Mouse (Mus musculus) thymus, postnatal 14 days (tissue): ENCODE data around the gene Chmp2a.
"Not testable (repeated sequence)": the region's sequence is repeated elsewhere in the genome, so short reads cannot be mapped to it uniquely, and the experiment has no call there.

Experiments used
- DNase-seq: peaks from one replicate; pipeline ENCODE4 v3.0.0; 2021

Chmp2a gene

DNA sequence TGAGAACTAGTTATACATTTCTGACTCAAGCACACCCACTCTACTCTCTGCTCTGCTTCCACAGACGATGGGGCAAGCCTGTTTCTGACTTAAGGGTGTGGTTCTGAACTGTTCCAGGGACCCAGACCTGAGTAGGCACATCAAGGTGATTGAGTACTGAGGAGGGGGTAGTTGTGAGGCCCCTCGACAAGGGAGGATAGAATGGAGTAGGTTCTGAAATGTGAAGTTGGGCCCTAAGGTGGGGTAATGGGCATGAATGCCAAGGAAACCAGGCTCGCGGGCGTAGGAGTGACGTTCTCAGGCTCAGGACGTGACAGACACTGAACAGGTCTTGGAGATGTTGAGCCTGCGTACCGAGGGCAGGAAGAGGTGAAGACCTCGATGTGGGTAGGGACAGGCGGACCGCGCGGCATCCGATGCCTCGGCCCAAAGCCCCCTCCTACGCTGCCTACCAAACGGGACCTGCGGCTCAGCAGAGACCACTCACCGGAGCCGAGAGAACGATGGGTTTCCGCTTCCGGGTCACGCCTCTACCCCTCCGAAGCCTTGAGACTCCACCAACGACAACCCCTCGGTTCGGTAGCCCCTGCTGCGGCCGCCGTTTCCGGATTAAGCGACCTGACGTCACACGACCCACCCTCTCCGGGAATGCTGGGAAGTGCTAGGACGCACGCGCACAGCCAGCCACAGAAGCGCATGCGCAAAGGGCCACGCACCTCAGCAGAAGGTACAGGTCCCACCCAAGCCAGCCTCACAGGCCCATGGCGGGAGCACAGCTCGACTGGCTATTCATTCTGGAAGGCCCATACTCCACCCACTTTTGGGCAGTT is at the start of gene Chmp2a:
Chmp2a (minus strand) TSS at position 660 of the 830 bp plus-strand sequence.
- peak; percentile 98 for DNase-seq

DNA sequence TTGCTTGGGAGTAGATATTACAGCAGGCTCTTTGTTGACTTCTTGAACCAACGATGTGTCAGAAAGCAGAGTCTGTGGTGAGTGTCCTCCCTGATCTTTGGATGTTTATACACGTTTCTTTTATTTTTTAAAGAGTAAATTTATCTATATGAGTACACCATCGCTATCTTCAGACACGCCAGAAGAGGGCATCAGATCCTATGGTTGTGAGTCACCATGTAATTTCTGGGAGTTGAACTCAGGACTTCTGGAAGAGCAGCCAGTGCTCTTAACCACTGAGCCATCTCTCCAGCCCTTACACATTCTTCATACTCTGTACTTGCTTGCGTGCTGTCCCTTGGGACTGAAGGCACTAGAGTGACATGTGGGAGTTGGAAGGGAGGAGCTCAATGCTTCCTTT is 37.7 kb upstream of the Chmp2a start:
- no peak for DNase-seq

DNA sequence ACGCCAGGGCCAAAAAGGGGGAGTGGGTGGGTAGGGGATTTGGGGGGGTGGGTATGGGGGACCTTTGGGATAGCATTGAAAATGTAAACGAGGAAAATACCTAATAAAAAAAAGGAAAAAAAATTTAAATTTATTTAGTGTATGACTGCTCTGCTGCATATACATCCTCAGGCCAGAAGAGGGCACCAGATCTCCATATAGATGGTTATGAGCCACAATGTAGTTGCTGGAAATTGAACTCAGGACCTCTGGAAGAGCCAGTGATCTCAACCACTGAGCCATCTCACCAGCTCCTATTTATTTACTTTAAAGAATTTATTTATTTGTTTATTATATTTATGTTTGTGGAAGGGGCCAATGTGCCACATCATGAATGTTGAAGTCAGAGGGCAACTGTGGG is 28.8 kb upstream of the Chmp2a start:
- DNase-seq: not testable (repeated sequence)

DNA sequence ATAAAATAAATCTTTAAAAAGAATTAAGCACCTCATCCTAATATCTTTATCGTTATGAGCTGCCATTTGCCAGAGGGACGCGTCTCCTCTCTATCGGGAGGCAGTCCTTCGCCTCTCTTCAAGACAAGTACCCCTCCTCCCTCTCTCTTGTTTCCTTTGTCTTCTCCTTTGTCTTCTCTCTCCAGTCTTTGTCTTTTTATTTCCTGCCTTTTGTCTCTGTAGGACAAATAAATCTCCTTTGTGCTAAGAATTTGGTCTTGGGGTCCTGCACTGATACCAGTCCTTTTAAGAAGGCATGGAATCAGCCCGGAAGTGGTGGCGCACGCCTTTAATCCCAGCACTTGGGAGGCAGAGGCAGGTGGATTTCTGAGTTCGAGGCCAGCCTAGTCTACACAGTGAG is 24.9 kb upstream of the Chmp2a start:
- no peak for DNase-seq

DNA sequence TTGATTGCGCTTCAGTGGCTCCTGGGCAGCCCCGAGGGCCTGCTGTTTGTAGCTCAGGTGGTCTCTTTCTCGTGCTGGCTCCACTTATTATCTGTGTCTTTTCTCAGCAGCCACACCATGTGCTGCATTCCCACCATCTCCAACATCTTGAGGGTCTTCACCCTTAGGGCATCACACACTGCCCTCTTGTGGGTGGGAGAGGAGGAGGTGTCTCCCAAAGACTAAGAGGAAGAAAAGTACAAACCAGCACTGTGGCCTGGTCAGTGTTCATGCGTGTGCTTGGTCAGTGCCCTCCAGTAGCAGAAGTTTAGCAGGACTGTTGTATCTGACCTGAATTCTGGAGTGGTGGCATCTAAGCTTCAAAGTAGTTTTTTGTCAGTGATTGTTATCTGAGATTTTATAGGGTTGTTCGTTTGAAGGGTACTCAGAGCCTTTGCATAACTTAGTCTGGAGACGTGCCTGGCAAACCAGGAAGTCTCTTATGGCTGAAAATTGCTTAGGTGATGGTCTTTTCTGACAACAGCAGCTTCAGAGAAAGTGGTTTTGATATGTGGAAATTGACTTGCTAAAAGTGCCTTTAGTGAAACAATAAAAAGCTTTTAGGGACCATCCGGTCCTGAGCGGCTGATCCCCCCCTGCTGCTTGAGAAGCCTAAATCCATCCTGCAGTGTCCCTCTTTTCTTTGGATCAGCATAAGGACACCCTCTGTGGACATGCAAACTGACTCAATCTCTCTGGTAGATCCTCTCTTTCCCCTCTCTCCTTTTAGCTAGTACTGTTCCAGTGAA is 22.5 kb upstream of the Chmp2a start:
- DNase-seq: peak; percentile 26

DNA sequence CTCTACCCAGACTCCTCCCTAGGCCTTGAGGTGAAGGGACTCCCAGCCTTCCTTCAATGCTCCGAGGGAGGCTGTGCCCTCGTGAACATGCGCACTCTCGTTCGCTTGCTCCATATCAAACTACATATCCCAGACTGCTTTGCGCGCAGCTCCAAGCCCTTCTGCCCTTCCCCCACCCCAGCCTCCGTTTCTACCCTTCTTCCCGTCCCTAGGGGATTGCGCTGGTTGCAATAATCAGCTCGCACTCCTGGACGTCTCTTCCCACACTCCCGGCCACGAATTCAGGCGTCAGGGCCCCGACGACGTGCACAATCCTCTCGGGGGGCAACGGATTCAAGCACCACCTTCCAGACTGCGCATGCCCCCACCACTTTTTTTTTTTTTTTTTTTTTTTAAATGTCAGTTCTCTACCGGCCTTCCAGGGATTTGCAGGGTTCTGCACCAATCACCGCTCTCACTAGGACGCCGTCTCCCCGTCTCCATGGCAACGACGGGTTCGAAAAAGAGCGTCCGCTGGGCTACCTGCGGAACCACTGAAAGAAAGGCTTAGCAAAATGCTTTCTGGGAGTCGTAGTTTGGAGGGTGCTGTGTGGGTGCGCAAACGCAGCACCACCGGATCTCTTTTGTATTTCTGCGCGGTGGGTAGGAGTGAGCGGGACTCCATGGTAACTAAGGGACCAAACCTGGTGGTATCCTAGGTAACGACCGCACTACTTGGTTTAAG is 19.8 kb upstream of the Chmp2a start, which contains the start of gene Mzf1:
Mzf1 (minus strand) TSS at position 478 of the 724 bp plus-strand sequence.
- peak; percentile 95 for DNase-seq

DNA sequence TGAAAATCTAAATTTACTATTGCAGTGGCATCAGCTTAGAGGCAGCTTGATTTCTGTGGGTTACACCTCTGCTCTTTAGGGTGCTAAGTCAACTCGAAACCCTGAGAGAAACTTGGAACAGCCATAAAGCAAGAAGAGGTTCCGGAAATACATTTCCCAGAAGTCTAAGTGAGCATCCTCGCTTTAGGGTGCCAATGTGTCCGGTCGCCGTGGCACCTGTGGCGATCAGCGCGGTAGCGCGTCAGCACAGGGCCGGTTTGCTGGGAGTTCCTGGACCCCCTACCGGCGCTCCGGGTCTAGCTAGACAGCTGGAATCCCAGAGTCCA is 19.3 kb upstream of the Chmp2a start:
- DNase-seq: no peak

DNA sequence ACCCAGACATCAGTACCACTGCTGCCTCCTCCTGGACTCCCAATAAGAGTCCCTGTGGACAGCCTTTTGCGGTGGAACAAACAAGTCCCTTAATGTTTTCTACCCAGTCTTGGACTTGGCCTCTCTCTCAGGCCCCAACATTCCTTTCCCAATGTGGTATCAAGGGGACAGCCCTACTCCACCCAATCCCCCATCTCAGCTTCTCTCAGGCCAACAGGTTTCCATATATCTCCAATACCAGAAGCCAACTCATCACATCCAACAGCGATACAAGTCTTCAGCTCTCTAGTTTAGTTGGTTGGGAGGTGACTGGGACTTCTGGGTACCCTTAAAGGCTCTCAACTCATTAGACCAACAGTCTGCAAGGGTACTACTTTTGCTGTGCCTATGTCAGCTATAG is 18.9 kb upstream of the Chmp2a start:
- no peak for DNase-seq

DNA sequence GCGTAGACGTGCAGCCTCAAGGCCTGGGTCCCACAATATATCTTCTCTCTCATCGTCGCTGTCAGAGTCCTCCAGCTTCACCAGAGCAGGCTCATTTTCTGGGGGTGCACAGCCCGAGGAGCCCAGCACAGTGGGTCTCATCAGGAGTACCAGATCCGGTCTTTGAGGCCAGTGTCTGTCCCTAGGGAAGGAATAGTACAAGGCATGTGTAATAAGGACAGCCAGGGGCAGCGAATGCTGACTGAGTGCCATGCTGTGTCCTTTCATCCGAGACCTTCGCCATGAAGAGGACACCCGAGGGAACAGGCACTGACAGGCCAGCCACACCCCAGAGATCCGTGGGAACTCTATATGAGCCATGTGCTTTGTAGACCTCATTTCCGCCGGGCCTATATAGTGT is 18.4 kb upstream of the Chmp2a start:
- DNase-seq: no peak

DNA sequence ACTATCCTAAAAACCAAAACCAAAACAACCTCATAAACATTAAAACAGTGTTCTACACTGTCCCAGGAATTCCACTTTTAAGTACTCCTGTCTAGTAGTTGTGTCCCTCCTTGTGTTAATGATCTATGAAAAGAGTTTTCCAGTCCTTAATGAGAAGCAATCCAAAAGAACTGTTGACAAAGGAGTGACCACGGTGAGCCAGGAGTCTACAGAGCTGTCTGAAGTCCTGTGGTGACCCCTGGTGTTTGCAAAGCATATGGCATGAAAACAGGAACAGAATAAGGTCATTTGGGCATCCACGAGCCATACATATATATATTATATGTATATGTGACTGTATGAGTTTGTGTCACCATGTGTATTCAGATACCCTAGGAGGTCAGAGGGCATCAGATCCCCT is 11.5 kb upstream of the Chmp2a start:
- peak; percentile 73 for DNase-seq

DNA sequence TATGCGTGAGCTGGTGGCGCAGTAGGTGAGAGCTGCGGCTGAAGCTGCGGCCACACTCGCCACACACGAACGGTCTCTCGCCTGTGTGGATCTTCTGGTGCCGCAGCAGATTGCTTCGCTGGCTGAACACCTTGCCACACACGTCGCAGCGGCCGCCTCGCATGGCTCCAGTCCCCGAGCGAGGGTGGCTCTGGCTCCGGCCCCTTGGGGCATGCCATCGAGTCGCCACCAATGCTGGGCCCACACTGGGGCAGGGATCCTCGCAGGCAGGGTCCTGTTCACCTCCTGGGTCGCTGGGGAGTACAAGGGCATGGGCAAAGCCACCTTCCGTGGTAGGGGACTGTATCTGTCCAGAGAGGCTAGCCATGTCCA is 9.6 kb upstream of the Chmp2a start:
- no peak for DNase-seq

DNA sequence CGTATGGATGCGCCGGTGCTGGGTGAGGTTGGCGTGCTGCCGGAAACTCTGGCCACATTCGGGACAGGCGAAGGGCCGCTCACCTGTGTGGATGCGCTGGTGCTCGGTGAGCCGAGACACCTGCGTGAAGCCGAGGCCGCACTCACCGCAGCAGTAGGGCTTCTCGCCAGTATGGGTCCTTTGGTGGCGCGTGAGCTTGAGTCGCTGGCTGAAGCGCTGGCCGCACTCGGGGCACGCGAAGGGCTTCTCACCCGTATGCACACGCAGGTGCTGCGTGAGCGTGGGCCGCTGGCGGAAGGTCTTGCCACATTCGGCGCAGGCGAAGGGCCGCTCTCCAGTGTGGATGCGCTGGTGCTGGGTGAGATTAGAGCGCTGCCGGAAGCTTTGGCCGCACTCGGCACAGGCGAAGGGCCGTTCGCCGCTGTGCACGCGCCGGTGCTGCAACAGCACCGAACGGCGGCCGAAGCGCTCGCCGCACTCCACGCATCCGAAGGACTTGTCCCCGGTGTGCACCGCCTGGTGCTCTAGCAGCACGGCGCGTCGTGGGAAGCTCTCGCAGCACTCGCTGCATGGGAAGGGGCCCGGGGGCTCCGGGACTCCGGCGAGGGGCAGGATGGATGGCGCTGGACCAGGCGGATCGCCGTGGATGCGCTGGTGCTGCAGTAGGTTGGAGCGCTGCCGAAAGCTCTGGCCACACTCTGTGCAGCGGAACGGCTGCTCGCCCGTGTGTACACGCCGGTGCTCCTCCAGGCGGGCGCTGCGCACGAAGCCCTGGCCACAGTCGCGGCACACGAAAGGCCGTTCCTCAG is 9.0 kb upstream of the Chmp2a start:
- no peak for DNase-seq

DNA sequence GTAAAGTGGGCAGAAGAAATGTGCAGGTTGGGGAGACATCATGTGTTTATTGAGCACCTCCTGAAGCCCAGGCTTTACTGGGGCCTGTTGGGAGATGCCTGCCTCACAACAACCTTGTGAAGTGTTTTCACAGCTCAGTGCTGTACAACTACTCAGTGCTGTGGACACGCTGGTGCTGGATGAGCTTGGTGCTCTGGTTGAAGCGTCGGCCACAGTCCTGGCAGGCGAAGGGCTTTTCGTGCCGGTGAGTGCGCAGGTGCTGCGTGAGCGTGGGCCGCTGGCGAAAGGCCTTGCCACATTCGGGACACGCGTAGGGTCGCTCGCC is 8.5 kb upstream of the Chmp2a start:
- no peak for DNase-seq

DNA sequence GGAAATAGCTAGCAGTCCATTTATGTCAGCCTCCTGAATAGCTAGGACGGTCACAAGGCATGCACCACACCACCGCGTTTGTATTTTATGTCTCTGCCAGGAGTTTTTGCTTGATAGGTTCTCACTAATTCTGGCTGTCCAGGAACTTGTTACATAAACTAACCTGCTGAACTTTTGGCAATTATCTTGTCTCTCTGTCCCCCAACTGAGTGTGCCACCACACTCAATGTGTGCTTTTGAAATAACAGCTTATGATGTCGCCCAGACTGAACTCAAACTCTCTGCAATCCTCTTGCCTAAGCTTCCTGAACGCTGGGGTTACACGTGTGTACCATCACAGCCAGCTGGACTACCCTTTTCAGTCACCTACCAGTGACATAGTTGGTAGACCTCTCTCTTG is 7.9 kb upstream of the Chmp2a start:
- DNase-seq: no peak

DNA sequence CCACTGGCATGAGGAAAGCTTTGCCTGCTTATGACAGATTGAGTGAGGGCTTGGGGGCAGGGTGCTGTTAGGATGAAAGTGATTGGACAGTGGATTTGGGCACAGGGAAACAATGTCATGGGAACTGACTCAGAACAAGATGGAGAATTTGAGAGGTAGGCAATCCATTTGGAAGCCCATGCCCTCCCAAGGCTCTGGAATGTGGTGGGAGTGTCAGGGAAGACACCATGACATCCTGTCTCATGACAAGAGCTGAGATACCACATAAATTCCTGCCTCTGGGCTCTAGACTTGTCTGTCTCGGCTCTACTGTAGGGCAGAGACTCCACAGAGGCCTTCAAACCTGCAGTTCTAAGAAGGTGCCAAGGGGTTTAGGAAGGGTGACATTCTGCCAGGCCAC is 6.6 kb upstream of the Chmp2a start:
- no peak for DNase-seq

DNA sequence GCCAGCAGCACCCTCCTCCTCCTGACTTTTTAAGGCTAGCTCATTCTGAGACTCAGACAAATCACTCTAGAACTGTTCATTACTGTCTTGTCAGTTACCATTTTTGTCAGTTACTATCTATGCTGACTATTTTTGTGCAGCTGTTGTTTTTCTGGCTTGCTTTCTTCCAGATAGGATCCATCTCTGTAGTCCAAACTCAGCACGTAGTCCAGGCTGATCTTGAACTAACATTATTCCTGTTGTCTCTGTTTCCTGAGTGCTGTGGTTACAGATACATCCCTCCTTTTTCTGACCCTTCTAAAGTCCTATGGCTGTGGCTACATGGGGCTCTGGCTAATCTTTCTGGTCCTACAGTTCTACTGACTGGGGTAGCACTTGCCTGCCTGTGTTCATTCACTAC is 4.6 kb upstream of the Chmp2a start:
- no peak for DNase-seq

DNA sequence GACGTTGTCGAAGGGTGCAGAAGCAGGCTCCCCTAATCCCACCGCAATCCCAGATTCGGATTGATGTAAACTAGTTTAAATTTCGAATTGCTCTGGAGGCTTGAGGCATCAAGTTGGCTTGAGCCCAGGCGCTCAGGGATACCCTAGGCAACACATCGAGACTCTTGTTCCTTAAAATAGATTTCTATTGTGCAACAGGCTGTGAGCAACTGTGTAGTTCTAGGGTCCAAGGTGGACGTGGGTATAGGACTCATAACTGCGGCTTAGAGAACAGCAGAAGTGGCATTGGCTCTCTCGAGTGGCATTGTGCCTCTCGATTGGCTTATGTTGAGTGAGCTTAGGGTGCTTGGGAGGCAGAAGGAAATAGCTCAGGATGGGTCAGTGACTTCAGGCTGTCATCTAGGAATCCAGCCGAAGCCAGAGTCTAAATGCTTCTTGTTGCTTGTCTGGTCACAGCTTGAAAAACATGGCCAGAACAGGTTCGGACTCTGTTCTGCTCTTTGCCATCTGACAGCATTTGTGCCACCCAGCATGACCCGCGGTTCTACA is 4.1 kb upstream of the Chmp2a start:
- DNase-seq: no peak

DNA sequence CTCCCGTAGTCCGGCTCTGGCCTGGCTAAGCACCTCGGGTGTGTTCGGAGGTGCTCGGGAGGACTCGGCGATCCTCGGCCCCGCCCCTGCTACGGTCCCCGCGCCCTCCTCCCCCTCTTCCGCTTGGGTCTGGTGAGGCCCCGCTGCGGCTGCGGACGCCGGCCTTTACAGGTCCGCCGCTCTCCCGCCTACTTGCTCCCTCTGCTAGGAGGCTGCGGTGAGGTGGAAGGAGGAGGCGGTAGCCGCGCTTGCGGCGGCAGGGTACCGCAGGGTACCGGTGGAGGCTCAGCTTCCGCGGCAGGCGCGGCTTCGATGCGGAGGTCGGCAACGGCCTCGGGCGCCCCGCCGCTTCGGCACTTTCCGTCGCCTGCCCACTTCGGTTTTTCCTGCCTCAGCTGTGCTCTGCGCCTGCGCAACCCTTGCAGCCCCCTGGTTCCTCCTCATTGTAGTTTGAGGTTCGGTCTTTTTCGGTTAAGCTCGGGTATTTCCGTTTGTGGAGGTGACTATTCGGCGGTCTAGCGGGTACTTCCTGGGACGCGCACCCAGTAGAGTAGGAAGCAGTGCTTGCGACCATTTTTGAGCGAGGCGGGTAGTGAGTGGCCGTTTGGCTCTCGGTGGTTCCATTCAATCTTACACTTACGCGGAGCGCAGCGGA is 3.4 kb upstream of the Chmp2a start, which contains the start of gene Ube2m:
Ube2m (minus strand) TSS at position 375 of the 655 bp plus-strand sequence.
- peak; percentile 100 for DNase-seq

DNA sequence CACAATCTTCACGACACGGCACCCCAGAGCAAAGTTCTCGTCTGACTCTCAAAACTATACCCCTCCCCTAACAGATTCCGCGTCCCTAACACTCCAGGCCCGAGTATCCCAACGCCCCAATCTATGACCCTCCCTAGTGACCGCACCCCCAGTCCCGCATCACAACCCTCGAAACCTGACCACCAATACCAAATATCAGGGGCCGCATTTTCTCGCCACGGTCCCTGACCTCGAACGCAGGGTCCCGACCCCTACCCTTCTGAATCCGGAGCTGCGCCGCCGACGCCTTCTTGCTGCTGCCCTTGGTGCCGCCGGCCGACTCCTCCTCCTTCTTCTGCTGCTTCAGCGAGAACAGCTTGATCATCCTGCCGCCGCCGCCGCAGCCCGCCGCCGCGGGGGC is 2.8 kb upstream of the Chmp2a start:
- no peak for DNase-seq

DNA sequence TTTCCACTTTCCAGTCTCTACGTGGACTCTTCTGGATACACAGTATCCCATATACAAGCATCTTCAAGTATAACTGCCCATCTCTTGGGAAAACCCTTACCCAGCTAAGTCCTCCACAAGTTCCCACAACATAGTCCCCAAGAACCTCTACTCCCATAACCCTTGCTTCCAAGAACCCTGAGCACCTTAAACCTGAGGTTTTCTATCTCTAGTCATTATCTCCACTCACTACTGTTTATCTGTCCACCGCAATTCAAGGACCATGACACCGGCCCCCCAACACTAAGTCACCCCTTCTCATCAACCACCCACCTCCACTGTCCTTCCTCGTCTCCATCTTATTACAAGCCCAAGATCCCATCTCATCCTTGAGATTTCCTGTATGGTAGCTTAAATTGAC is 2.2 kb upstream of the Chmp2a start:
- no peak for DNase-seq

DNA sequence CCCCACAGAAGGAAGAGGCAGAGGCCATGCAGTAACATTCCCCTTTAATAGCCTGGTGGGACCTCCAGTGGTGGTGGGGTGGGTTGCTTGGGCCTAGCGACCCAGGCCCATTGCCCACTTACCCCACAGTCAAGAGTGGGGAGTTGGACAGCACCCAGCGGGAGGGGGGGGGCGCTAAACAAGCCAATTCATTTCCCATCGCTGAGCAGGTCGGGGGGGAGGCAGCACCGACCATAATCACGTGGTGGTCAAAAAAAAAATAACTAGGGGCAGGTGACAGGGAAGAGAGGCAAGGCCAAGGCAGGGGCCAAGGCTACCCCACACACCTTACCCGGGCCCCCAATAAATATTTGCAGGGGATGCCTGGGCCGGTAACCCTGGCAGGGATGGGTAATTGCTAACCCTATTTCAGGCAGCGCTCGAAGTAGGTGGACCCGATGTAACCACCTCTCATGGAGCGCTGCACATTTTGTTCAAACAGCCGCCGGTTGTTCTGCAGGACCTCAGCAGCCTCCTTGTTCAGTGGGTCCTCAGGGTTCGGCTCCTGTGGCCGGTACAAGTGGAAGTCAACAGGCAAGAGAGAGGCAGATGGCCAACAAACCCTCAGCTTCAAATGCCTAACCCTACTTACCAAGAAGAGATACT is 726 bp upstream of the Chmp2a start:
- DNase-seq: peak; percentile 48
